Mouse (Mus musculus) right cerebral cortex, postnatal 10 days (tissue): Measurements from ENCODE around the gene Dnah9.

ENCODE experiments used
- DNase-seq, 2 experiments: peaks; one replicate each; pipeline ENCODE4 v3.0.0; 2021; ENCODE audit warnings: low spot score in 2 of 2

Gene Dnah9

DNA sequence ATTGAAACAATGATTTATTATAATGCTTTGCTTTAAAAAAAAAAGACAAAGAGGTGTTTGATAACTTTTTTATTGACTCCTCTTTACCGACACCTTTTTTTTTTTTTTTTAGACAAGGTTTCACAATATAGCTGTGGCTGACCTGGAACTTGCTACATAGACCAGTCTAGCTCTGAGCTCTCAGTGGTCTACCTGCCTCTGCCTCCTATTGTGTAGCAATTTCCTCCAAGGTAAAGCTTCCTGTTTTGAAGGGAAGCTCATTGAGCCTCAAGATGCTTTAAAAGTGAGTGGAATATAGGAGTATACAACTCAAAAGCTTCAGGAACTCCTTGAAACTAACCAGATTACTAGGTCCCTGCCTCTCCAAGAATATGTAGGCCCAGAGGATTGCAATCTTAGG lies 372.5 kb downstream of the Dnah9 start:
- DNase-seq: no peak

DNA sequence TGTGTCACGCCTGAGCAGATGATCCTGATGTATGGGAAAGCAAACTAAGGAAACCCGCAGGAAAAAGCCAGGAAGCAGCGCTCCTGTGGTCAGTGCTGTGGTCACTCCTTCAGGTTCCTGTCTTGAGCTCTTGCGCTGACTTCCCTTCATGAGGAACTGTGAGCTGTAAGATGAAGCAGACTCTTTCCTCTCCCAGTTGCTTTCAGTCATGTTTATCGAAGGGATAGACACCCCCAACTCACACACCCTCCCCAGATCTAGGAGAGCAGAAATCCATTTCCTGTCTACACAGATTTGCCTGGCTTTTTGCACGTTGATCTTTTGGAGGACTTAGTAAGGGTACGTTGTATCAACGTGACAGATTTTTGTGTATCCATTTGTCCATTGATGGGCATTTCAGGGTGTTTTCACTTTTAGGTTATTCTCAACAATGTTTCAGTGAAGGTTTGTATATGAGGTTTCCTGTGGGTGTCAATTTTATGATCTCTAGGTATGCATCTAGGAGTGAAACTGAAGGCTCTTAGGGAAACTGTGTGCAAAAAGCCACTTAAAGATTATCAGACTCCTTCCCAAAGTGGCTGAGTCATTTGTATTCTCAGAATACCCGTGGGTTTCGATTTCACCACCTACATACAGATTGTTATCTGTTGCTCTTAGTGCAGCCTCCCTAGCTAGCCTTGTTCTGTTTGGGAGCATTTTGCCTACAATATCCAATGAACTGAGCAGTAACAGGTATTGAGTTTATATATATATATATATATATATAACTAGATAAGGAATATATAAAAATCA lies 373.7 kb downstream of the Dnah9 start:
- no peak for DNase-seq

- DNase-seq: peak; percentile 93 to 95
Observed at GRCm38 (mm10) chr11:65788154-65788553, 380.2 kb downstream of the Dnah9 start, which contains the start of gene Map2k4. Map2k4 (minus strand) TSS chr11:65788297.

- peak; percentile 31 to 40 for DNase-seq
Observed at GRCm38 (mm10) chr11:65787421-65788151, 380.8 kb downstream of the Dnah9 start.

GRCm38 (mm10) chr11:65786160-65786559 lies 382.2 kb downstream of the Dnah9 start:
- DNase-seq: no peak

- DNase-seq: no peak
Observed at GRCm38 (mm10) chr11:65781596-65781995, 386.8 kb downstream of the Dnah9 start.
